Mouse (Mus musculus) 3T3-L1 (cell line): ENCODE results near the gene Gm9780.
"Not testable (repeated sequence)": the region's sequence is repeated elsewhere in the genome, so short reads cannot be mapped to it uniquely, and the experiment has no call there.

Source experiments
- DNase-seq: peaks from one replicate; pipeline ENCODE4 v3.0.0-alpha.2; 2015; ENCODE audit warnings: low read depth, low spot score

The Gm9780 gene

DNA sequence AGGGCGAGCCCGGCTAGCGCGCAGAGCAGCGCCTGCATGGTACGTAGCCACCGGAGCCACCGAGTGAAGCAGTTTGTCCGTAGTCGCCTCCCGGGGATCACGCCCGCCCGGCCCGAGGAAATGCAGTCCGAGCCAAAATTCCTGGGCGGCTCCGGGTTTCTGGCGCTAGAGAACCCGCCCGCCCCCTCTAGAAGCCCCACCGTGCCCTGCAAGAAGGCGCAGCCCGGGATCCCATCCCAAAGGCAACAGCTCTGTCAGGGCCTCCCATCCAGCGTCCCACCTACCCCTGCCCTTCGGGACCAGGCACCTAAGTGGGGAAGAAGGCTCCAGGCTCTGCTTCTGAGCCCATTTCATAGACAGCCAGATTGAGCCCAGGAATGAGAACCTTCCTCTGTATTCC is at the start of gene Gm9780:
Gene Gm9780 (minus strand): TSS at position 101 of the 400 bp plus-strand sequence.
- not testable (repeated sequence) for DNase-seq

- DNase-seq = not testable (repeated sequence)
Observed at GRCm38 (mm10) chr14:26081997-26082396, 39.5 kb upstream of the Gm9780 start, which contains the start of gene Cphx3. Gene Cphx3, plus strand, starts transcription at chr14:26082297.

DNA sequence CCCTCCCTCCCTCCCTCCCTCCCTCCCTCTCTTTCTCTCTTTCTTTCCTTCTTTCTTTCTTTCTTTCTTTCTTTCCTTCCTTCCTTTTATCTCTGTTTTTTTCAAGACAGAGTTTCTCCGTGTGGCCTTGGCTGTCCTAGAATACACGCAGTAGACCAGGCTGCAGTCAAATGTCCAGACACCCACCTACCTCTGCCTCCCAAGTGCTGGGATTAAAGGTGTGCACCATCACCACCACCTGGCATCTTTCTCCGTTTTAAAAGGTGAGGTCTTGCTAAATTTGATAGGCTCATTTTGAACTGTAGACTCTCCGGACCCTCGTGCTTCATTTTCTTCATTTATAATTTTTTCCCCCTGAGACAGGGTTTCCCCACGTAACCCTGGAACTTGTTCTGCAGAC is 38.7 kb upstream of the Gm9780 start, which contains the start of gene Cphx2:
Gene Cphx2 (plus strand): TSS at position 301 of the 400 bp plus-strand sequence.
- DNase-seq = not testable (repeated sequence)

GRCm38 (mm10) chr14:26076620-26077390 is 34.3 kb upstream of the Gm9780 start:
- DNase-seq = not testable (repeated sequence)

DNA sequence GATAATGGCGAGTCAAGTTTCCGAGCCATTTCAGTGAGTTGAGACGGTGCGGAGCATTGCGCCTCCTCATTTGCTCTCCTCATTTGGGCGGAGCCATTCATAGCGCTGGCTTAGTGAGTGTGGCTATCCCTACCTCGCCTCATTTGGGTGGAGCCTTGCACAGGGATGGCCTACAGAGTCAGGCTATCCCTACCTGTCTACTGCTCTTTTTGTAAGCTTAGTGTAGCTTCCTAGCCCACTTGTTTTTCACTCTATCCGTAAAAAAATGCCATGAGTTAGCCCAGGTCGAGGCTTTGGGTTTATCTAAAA is 24.8 kb upstream of the Gm9780 start, which contains the start of gene Tmem254c:
Gene Tmem254c (minus strand): TSS at position 31 of the 309 bp plus-strand sequence.
- DNase-seq = not testable (repeated sequence)

GRCm38 (mm10) chr14:26066574-26067324 is 24.2 kb upstream of the Gm9780 start:
- not testable (repeated sequence) for DNase-seq

DNA sequence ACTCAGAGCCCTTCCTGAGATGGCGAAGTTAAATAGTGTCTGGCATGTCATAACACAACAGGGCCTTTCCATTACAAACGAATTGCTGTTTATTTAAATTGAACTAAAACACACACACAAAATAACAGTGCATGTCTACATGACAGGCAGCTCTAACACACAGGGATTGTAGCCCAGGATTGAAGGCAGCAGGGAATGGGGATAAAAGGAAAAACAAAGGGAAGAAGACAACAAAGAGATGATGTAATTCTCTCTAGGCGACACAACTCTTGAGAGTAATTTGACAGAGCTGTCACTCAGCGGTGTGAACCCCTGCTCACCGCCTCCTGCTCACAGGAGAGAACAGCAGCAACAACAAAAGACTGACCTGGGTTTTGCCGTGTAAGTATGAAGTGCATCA is 16.9 kb upstream of the Gm9780 start:
- not testable (repeated sequence) for DNase-seq

DNA sequence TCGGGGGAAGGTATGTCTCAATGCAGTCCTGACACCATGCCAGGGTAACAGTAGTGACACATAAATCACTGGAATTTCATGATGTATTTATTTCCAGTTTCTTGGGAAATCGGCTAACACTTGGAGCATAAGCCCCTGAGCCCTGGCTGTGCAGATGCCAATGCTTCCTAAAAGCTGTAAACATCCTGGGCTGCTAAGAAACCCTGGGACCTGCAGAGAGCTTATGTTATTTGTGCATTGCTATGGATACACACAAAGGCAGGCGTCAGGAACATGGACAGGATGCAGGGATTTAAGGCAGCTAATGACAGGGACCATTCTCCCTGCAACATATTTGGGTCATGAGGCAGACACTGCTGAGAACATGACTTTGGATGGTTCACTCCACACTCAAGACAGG is 15.7 kb upstream of the Gm9780 start:
- not testable (repeated sequence) for DNase-seq

- DNase-seq = not testable (repeated sequence)
Observed at GRCm38 (mm10) chr14:26048767-26049166, 6.3 kb upstream of the Gm9780 start.

DNA sequence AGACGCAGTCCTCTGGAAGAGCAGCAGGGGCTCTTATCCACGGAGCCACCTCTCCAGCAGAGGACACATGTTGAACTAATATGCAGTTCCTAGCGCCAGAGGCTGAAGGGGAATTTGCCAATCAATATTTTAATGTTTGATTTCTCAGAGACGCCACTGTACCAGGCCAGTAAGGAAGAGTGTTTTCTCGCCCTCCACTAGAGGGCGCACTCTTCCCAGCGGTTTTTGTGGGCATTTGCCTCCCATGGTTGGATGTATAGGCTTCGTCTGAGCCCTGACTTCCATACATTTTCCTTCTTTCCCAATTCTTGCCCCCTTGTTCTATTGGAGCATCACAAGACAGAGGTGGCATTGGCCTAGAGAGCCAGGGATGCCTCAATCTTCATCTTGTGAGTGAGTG is 4.5 kb upstream of the Gm9780 start:
- DNase-seq = not testable (repeated sequence)

- DNase-seq = not testable (repeated sequence)
Observed at GRCm38 (mm10) chr14:26045007-26045406, 2.5 kb upstream of the Gm9780 start.

DNA sequence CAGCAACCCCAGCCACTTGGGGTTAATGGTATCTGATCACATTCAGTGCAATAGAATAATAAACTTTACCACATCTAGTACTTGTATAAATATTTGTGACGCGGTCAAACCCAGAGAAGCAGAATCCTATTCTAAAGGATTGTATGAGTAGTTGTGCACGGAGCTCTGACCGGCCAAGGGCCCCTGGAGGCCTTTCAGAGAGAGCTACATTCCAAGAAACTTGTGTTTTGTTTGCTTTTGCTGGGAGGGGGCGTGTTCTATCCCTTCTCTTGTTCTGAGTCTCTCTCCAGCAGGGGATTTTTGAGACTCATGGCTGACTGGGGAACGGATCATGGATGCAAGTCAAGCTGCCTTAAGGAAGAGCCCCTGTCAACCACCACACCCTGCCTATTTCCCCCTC is 7.1 kb downstream of the Gm9780 start:
- DNase-seq = not testable (repeated sequence)

- DNase-seq = not testable (repeated sequence)
Observed at GRCm38 (mm10) chr14:26034364-26034763, 8.1 kb downstream of the Gm9780 start.

GRCm38 (mm10) chr14:26025653-26026052 is 16.9 kb downstream of the Gm9780 start:
- DNase-seq = not testable (repeated sequence)

DNA sequence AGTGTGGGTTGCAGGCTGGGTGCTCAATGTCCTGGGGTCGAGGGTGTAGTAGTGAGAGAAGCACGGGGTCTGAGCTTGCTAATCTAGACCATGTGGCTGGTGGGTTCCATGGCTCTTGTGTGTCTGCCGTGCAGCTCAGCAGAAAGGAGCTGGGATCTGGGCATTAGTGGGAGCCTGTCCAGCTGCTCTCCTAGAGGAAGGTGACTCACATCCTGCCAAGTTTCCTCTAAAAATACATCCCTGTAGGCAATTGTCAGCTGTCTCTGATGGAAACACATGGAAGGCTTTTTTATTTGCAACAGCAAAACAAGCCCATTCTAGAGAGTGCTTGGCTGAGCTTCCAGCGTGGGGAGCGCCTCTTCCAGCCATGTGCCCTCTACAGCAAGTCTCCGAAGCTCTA is 19.7 kb downstream of the Gm9780 start:
- not testable (repeated sequence) for DNase-seq

DNA sequence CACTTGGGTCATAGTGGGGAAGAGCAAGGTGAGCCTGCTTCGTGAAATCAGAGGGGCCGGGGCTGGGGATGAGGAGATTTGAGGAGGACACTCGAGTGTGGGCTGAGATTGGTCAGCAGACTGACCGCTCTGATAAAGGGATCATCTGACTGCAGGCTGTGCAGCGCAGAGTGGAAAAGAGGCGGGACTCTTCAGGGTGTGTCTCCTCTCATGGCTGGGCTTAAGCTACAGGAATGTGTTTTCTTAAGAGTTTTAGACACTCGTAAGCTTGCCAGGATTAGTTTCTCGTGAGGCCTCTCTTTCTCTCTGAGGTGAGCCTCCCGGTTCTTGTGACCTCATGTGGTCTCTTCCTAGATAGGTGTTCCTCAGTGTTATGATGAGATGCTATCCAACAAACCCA is 21.0 kb downstream of the Gm9780 start:
- DNase-seq = not testable (repeated sequence)

DNA sequence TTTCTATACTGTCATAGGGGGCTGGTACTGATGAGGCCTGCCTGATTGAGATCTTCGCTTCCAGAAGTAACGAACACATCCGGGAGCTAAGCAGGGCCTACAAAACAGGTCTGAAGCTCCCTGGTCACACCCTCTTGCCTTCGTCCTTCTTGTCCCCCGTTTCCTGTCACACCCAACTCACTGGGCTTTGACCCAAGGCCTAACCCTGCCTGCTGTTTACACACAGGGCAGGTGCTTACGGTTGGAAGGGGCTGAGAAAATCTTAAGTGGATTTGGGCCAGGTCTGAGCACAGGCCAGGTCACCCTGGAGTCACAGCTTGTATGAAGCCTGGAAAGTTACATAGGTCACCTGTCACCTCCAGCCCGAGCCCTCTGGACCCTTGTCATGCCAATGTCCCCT is 26.1 kb downstream of the Gm9780 start:
- not testable (repeated sequence) for DNase-seq

DNA sequence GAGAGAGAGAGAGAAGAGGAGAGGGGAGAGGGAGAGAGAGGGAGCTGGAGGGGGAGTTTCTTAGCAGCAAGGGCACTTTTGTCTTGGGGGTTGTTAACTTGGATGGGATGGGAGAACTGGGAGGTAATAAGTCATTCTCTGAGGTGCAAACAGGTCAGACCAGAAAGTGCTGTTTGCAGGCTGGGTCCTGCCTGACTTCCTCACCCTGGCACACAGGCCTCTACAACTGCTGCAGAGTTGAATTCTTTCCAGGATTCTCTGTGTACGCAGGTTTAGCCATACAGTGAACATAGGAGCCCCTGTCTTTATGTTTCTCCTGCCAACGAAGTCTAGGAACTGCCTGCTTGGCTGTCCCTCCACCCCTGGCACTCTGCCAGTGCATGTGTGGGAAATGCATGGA is 35.0 kb downstream of the Gm9780 start:
- not testable (repeated sequence) for DNase-seq

GRCm38 (mm10) chr14:25981880-25982279 is 60.6 kb downstream of the Gm9780 start:
- not testable (repeated sequence) for DNase-seq

GRCm38 (mm10) chr14:25979242-25979941 is 63.1 kb downstream of the Gm9780 start:
- not testable (repeated sequence) for DNase-seq

GRCm38 (mm10) chr14:25978371-25979241 is 63.9 kb downstream of the Gm9780 start, which contains the start of gene Duxbl1:
Gene Duxbl1, plus strand, starts transcription at chr14:25978577.
- not testable (repeated sequence) for DNase-seq
